Mouse (Mus musculus) heart, adult 8-10 months (tissue): ENCODE measurements around the gene Thap7. TPM values are rescaled to one million over a fixed set of nuclear protein-coding genes. Genes with fewer than 3 reads are reported as not detected.
A peak's percentile ranks its signal among the peaks of the same experiment; 100 is the strongest.

Source experiments
- DNase-seq: peaks from one replicate; pipeline ENCODE4 v3.0.0; 2022; ENCODE audit warnings: low spot score
- total RNA-seq, 4 experiments: library from RNA; stranded (reverse); gene quantifications; 2 replicates each; pipeline ENCODE4 v1.2.4; 2022

Thap7 gene
- total RNA-seq, 4 experiments from 2014 or later = 16.6 to 18.5 (median 17.6) TPM

DNA sequence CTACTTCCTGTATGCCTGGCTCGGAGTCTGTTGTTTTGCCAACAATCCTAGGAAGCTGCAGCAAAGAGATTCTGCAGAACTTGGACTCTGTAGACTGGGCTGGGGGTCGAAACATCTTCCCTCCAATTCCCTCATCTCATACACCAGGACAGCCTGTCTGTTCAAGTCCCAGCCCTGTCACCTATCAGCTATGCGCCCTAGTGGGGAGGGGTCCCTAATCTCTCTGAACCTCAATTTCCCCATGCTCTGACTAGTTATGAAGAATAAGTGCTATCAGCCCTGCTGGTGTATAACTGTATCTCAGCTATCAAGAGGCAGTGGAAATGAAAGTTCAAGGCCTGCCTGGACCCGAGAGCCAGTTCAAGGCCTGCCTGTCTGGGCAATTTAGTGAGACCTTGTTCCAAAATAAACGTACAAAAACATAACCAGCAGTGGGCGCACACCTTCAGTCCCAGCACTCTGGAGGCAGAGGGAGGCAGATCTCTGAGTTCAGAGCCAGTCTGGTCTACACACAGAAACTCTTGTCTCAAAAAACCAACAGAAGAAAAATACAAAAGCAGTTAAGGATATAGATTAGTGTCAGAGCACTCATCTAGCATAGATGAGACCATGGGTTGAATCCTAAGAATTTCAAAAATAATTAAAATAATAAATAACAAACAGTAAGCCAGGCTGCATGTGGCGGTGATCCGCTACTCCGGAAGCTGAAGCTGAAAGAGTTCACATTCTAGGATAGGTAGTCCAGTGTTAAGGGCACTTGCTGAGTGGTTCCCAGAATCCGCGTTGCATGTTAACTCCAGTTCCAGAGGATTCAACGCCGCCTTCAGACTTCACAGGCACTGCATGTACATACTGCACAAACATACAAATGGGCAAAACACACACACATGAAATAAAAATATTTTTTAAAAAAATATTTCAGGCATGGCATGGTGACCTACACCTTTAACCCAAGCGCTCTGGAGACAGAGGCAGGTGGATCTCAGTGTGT, 42.2 kb downstream of the Thap7 start:
- DNase-seq = no peak

- DNase-seq = peak; percentile 13
Measured at GRCm38 (mm10) chr16:17486505-17486904, 44.4 kb downstream of the Thap7 start.

DNA sequence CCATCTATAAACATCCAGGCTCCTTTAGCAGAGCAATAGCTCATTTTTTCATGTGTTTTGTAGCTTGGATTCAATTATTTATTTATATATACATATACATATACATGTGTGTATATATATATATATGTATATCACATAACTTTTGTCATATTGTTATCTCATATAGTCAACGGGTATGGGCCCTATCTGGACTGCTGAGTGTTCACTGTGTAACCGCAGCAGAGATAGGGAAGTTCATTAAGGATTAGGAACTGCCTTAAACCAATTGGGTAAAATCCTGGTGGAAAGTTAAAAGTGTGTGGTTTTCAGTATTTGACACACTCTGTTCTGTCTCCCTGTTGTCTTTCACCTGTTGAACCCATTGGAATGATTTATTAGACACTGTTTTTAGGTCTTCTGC, 49.5 kb downstream of the Thap7 start:
- no peak for DNase-seq

- no peak for DNase-seq
Measured at GRCm38 (mm10) chr16:17478331-17478943, 52.5 kb downstream of the Thap7 start.

Other genes with a start within 250 kb of the Thap7 start
- gene Serpind1, start 199.8 kb downstream of the Thap7 start, total RNA-seq = 1 to 10 TPM; 1.0 to 2.1 (median 1.5) TPM
- gene Snap29, start 125.2 kb downstream of the Thap7 start, total RNA-seq = 10 to 100 TPM; 16.1 to 18.4 (median 16.9) TPM
- gene Pi4ka, start 124.8 kb downstream of the Thap7 start, total RNA-seq = 10 to 100 TPM; 54.5 to 60.8 (median 58.6) TPM
- 10 to 100 TPM; 22.8 to 29.8 (median 28.1) TPM for gene Crkl, start 79.1 kb downstream of the Thap7 start, total RNA-seq
- under 1 TPM in 1 of 4 experiments, not detected in 3; 0.35 TPM for gene Aifm3, start 41.5 kb downstream of the Thap7 start, total RNA-seq
- gene Lztr1, start 22.4 kb downstream of the Thap7 start, total RNA-seq = 10 to 100 TPM; 26.0 to 37.0 (median 29.7) TPM
- gene Lrrc74b, start 30.1 kb upstream of the Thap7 start, total RNA-seq = not detected
- 1 to 10 TPM; 1.1 to 2.9 (median 2.0) TPM for gene P2rx6, start 30.7 kb upstream of the Thap7 start, total RNA-seq
- gene Slc7a4, start 52.1 kb upstream of the Thap7 start, total RNA-seq = 1 to 10 TPM; 1.8 to 6.4 (median 3.1) TPM
- 10 to 100 TPM; 19.0 to 23.8 (median 20.1) TPM for gene Smpd4, start 88.2 kb upstream of the Thap7 start, total RNA-seq
- gene Ccdc74a, start 115.3 kb upstream of the Thap7 start, total RNA-seq = under 1 TPM in 2 of 4 experiments, not detected in 2; 0.60 to 0.62 TPM
- gene Med15, start 201.8 kb upstream of the Thap7 start, total RNA-seq = 10 to 100 TPM; 22.3 to 27.2 (median 23.0) TPM
- gene Klhl22, start 228.5 kb upstream of the Thap7 start, total RNA-seq = 10 to 100 TPM; 18.8 to 23.0 (median 19.4) TPM